Mouse (Mus musculus): ENCODE data around the gene Rgs2.

The Rgs2 gene

GRCm38 (mm10) chr1:143988756-143989155 lies 15.2 kb downstream of the Rgs2 start:
- ATAC-seq (ENCODE audit: insufficient number of reproducible peaks, low FRiP score, low TSS enrichment), result no peak

- no peak for ATAC-seq (ENCODE audit: insufficient number of reproducible peaks, low FRiP score, low TSS enrichment)
Measured at GRCm38 (mm10) chr1:143984988-143985625, 18.9 kb downstream of the Rgs2 start.

- no peak for ATAC-seq (ENCODE audit: insufficient number of reproducible peaks, low FRiP score, low TSS enrichment)
Measured at GRCm38 (mm10) chr1:143982765-143983312, 21.1 kb downstream of the Rgs2 start.

GRCm38 (mm10) chr1:143982085-143982764 lies 21.7 kb downstream of the Rgs2 start:
- no peak; the same call in 1 of the 2 replicates for ATAC-seq (ENCODE audit: insufficient number of reproducible peaks, low FRiP score, low TSS enrichment)

- ATAC-seq (ENCODE audit: insufficient number of reproducible peaks, low FRiP score, low TSS enrichment), result no peak
Measured at GRCm38 (mm10) chr1:143980811-143981210, 23.1 kb downstream of the Rgs2 start.

- no peak for ATAC-seq (ENCODE audit: insufficient number of reproducible peaks, low FRiP score, low TSS enrichment)
Measured at GRCm38 (mm10) chr1:143974637-143975036, 29.3 kb downstream of the Rgs2 start.

GRCm38 (mm10) chr1:143962301-143962700 lies 41.7 kb downstream of the Rgs2 start:
- no peak for ATAC-seq (ENCODE audit: insufficient number of reproducible peaks, low FRiP score, low TSS enrichment)

GRCm38 (mm10) chr1:143960340-143960739 lies 43.6 kb downstream of the Rgs2 start:
- ATAC-seq (ENCODE audit: insufficient number of reproducible peaks, low FRiP score, low TSS enrichment), result no peak

- ATAC-seq (ENCODE audit: insufficient number of reproducible peaks, low FRiP score, low TSS enrichment), result no peak
Measured at GRCm38 (mm10) chr1:143956090-143956489, 47.9 kb downstream of the Rgs2 start.

GRCm38 (mm10) chr1:143952841-143953240 lies 51.1 kb downstream of the Rgs2 start:
- no peak for ATAC-seq (ENCODE audit: insufficient number of reproducible peaks, low FRiP score, low TSS enrichment)
